Mouse (Mus musculus): ENCODE results near the gene Hoxb3. TPM values are rescaled to one million over a fixed set of nuclear protein-coding genes. Genes with fewer than 3 reads are reported as not detected.

The Hoxb3 gene
- polyA plus RNA-seq, 1 experiment from 2014 or later = 13.9 TPM

- peak overlapping the region; percentile 100 for H3K4me2 ChIP-seq (ENCODE audit: low read depth, low read length)
- peak overlapping the region; percentile 100 for H3K9ac ChIP-seq (replicated peaks; ENCODE audit: low read depth, low read length)
- peaks cover 5% of the 10 kb centered on the region; the same call in 1 of the 2 replicates for H3K36me3 ChIP-seq (ENCODE audit: control insufficient read depth, insufficient read depth, low read length)
- H3K4me1 ChIP-seq (ENCODE audit: control insufficient read depth, insufficient read depth, low read length) = peaks cover 76% of the 10 kb centered on the region
- H3K27me3 ChIP-seq (ENCODE audit: control insufficient read depth, insufficient read depth, low read length) = no peaks in the 10 kb centered on the region
- peak overlapping the region; percentile 95 for H3K4me3 ChIP-seq (ENCODE audit: low read depth, low read length)
- ATAC-seq (ENCODE audit: low read depth) = no peak
- 5% methylated on average over 8 of the region's 8 CpGs for WGBS
- H3K9me3 ChIP-seq (ENCODE audit: control insufficient read depth, low read length) = no peaks in the 10 kb centered on the region
- peak overlapping the region; percentile 100 for H3K27ac ChIP-seq (ENCODE audit: low read depth, low read length)
Measured at GRCm38 (mm10) chr11:96328605-96329004, 5.5 kb downstream of the Hoxb3 start.

GRCm38 (mm10) chr11:96332105-96332504 lies 9.0 kb downstream of the Hoxb3 start:
- Histone ChIP-seq H3K27me3 (ENCODE audit: control insufficient read depth, insufficient read depth, low read length) (no peaks in the 10 kb centered on the region), H3K4me2 (ENCODE audit: low read depth, low read length) (peak overlapping the region; percentile 100), H3K9ac (replicated peaks; ENCODE audit: low read depth, low read length) (peak overlapping the region; percentile 100), H3K36me3 (ENCODE audit: control insufficient read depth, insufficient read depth, low read length) (peaks cover 5% of the 10 kb centered on the region; the same call in 1 of the 2 replicates), H3K27ac (ENCODE audit: low read depth, low read length) (peak overlapping the region; percentile 100), H3K4me3 (ENCODE audit: low read depth, low read length) (peak overlapping the region; percentile 59), H3K4me1 (ENCODE audit: control insufficient read depth, insufficient read depth, low read length) (peaks cover 79% of the 10 kb centered on the region), H3K9me3 (ENCODE audit: control insufficient read depth, low read length) (no peaks in the 10 kb centered on the region)
- no peak for ATAC-seq (ENCODE audit: low read depth)
- 4% methylated on average over 8 of the region's 8 CpGs for WGBS

- no peak for ATAC-seq (ENCODE audit: low read depth)
- Histone ChIP-seq H3K4me3 (ENCODE audit: low read depth, low read length) (peak overlapping the region; percentile 59), H3K4me1 (ENCODE audit: control insufficient read depth, insufficient read depth, low read length) (peaks cover 78% of the 10 kb centered on the region), H3K4me2 (ENCODE audit: low read depth, low read length) (peak overlapping the region; percentile 100), H3K27ac (ENCODE audit: low read depth, low read length) (peak overlapping the region; percentile 100), H3K27me3 (ENCODE audit: control insufficient read depth, insufficient read depth, low read length) (no peaks in the 10 kb centered on the region), H3K9me3 (ENCODE audit: control insufficient read depth, low read length) (no peaks in the 10 kb centered on the region), H3K9ac (replicated peaks; ENCODE audit: low read depth, low read length) (peak overlapping the region; percentile 100), H3K36me3 (ENCODE audit: control insufficient read depth, insufficient read depth, low read length) (peaks cover 5% of the 10 kb centered on the region; the same call in 1 of the 2 replicates)
- under 1% methylated on average over 35 of the region's 35 CpGs for WGBS
Measured at GRCm38 (mm10) chr11:96332618-96333032, 9.5 kb downstream of the Hoxb3 start.

GRCm38 (mm10) chr11:96333241-96334001 lies 10.3 kb downstream of the Hoxb3 start:
- Histone ChIP-seq H3K27ac (ENCODE audit: low read depth, low read length) (peak overlapping the region; percentile 100), H3K4me3 (ENCODE audit: low read depth, low read length) (peak overlapping the region; percentile 59), H3K36me3 (ENCODE audit: control insufficient read depth, insufficient read depth, low read length) (peaks cover 5% of the 10 kb centered on the region; the same call in 1 of the 2 replicates), H3K9me3 (ENCODE audit: control insufficient read depth, low read length) (no peaks in the 10 kb centered on the region), H3K4me2 (ENCODE audit: low read depth, low read length) (peak overlapping the region; percentile 100), H3K9ac (replicated peaks; ENCODE audit: low read depth, low read length) (peak overlapping the region; percentile 100), H3K4me1 (ENCODE audit: control insufficient read depth, insufficient read depth, low read length) (peaks cover 81% of the 10 kb centered on the region), H3K27me3 (ENCODE audit: control insufficient read depth, insufficient read depth, low read length) (no peaks in the 10 kb centered on the region)
- 0 out of 2 replicates have a peak, but pooled peaks have one; percentile 18 for ATAC-seq (ENCODE audit: low read depth)
- WGBS = 4% methylated on average over 17 of the region's 17 CpGs

- Histone ChIP-seq H3K27me3 (ENCODE audit: control insufficient read depth, insufficient read depth, low read length) (no peaks in the 10 kb centered on the region), H3K4me3 (ENCODE audit: low read depth, low read length) (peak overlapping the region; percentile 59), H3K9ac (replicated peaks; ENCODE audit: low read depth, low read length) (peak overlapping the region; percentile 100), H3K4me2 (ENCODE audit: low read depth, low read length) (peak overlapping the region; percentile 100), H3K36me3 (ENCODE audit: control insufficient read depth, insufficient read depth, low read length) (peaks cover 5% of the 10 kb centered on the region; the same call in 1 of the 2 replicates), H3K4me1 (ENCODE audit: control insufficient read depth, insufficient read depth, low read length) (peaks cover 82% of the 10 kb centered on the region), H3K27ac (ENCODE audit: low read depth, low read length) (peak overlapping the region; percentile 100), H3K9me3 (ENCODE audit: control insufficient read depth, low read length) (no peaks in the 10 kb centered on the region)
- 7% methylated on average over 2 of the region's 2 CpGs for WGBS
- 0 out of 2 replicates have a peak, but pooled peaks have one; percentile 3 for ATAC-seq (ENCODE audit: low read depth)
Measured at GRCm38 (mm10) chr11:96334002-96334364, 10.9 kb downstream of the Hoxb3 start.

- ATAC-seq (ENCODE audit: low read depth) = no peak
- Histone ChIP-seq H3K4me2 (ENCODE audit: low read depth, low read length) (peak overlapping the region; percentile 100), H3K4me3 (ENCODE audit: low read depth, low read length) (peak overlapping the region; percentile 59; the same call in 1 of the 2 replicates), H3K9ac (replicated peaks; ENCODE audit: low read depth, low read length) (peak overlapping the region; percentile 100; the same call in 1 of the 2 replicates), H3K27ac (ENCODE audit: low read depth, low read length) (peak overlapping the region; percentile 100), H3K36me3 (ENCODE audit: control insufficient read depth, insufficient read depth, low read length) (peaks cover 5% of the 10 kb centered on the region; the same call in 1 of the 2 replicates), H3K9me3 (ENCODE audit: control insufficient read depth, low read length) (no peaks in the 10 kb centered on the region), H3K4me1 (ENCODE audit: control insufficient read depth, insufficient read depth, low read length) (peaks cover 87% of the 10 kb centered on the region), H3K27me3 (ENCODE audit: control insufficient read depth, insufficient read depth, low read length) (no peaks in the 10 kb centered on the region)
- 10% methylated on average over 3 of the region's 3 CpGs for WGBS
Measured at GRCm38 (mm10) chr11:96334998-96335397, 11.9 kb downstream of the Hoxb3 start.

GRCm38 (mm10) chr11:96336597-96336996 lies 13.5 kb downstream of the Hoxb3 start:
- 8% methylated on average over 2 of the region's 2 CpGs for WGBS
- peaks cover 86% of the 10 kb centered on the region for H3K4me1 ChIP-seq (ENCODE audit: control insufficient read depth, insufficient read depth, low read length)

GRCm38 (mm10) chr11:96337026-96337425 lies 13.9 kb downstream of the Hoxb3 start:
- H3K27ac ChIP-seq (ENCODE audit: low read depth, low read length) = peak overlapping the region; percentile 100
- H3K4me1 ChIP-seq (ENCODE audit: control insufficient read depth, insufficient read depth, low read length) = peaks cover 83% of the 10 kb centered on the region
- H3K36me3 ChIP-seq (ENCODE audit: control insufficient read depth, insufficient read depth, low read length) = peaks cover 12% of the 10 kb centered on the region; the same call in 1 of the 2 replicates
- WGBS = 7% methylated on average over 6 of the region's 6 CpGs
- H3K9ac ChIP-seq (replicated peaks; ENCODE audit: low read depth, low read length) = peak overlapping the region; percentile 100
- H3K27me3 ChIP-seq (ENCODE audit: control insufficient read depth, insufficient read depth, low read length) = no peaks in the 10 kb centered on the region
- no peak for ATAC-seq (ENCODE audit: low read depth)
- peak overlapping the region; percentile 100 for H3K4me2 ChIP-seq (ENCODE audit: low read depth, low read length)
- H3K9me3 ChIP-seq (ENCODE audit: control insufficient read depth, low read length) = no peaks in the 10 kb centered on the region
- H3K4me3 ChIP-seq (ENCODE audit: low read depth, low read length) = peak overlapping the region; percentile 59

More at GRCm38 (mm10) chr11:96336597-96336996, 13.5 kb downstream of the Hoxb3 start:
- Histone ChIP-seq H3K9ac (replicated peaks; ENCODE audit: low read depth, low read length) (peak overlapping the region; percentile 100), H3K27me3 (ENCODE audit: control insufficient read depth, insufficient read depth, low read length) (no peaks in the 10 kb centered on the region), H3K4me3 (ENCODE audit: low read depth, low read length) (peak overlapping the region; percentile 59), H3K36me3 (ENCODE audit: control insufficient read depth, insufficient read depth, low read length) (peaks cover 7% of the 10 kb centered on the region; the same call in 1 of the 2 replicates), H3K4me2 (ENCODE audit: low read depth, low read length) (peak overlapping the region; percentile 100), H3K27ac (ENCODE audit: low read depth, low read length) (peak overlapping the region; percentile 100), H3K9me3 (ENCODE audit: control insufficient read depth, low read length) (no peaks in the 10 kb centered on the region)
- no peak for ATAC-seq (ENCODE audit: low read depth)

Measured in neural tube, embryonic 14.5 days (tissue).